Mouse (Mus musculus): ENCODE results near the gene Bcl6.

Gene Bcl6

GRCm38 (mm10) chr16:23988466-23989208 lies at the start of gene Bcl6, which contains the start of gene Gm37419:
Bcl6 (minus strand) TSS chr16:23988852.
Gm37419 (plus strand) TSS chr16:23988482.
- ATAC-seq (ENCODE audit: insufficient number of reproducible peaks, low FRiP score, low TSS enrichment) = peak; percentile 67

DNA sequence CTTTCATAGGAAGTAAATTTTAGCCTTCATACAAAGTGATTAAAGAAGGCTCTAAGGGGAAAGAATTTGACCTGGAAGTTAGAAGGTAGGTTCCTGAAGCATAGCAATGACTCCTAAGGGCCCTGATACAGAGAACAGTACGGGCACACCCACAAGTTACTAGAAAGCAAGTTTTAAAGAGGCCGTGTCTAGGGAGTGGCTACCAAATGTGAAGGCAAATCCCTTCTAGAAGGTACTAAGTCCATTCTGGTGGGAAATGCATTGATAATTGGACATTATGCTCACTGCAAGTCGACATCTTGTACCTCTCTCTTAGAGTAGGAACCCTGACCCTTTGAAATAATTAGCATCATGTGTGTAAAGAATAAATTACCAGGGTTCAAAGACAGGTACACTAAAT lies 47.7 kb upstream of the Bcl6 start:
- ATAC-seq (ENCODE audit: insufficient number of reproducible peaks, low FRiP score, low TSS enrichment) = no peak

DNA sequence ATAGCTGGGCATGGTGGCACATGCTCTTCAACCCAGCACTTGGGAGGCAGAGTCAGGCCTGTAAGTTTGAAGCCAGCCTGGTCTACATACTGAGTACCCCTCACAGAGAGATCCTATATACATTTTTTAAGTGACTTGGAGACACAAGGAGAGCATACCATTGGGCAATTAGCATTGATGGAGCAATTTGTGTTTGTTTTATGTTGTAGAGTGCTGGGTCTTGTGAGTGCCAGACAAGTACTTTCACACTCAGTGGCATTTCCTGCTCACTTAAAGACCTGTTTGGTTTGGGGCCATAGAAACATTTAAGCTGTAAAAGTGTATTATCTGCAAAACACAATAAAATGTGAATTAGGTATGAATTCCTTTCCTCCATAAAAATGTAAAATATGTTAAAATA lies 47.1 kb upstream of the Bcl6 start:
- no peak for ATAC-seq (ENCODE audit: insufficient number of reproducible peaks, low FRiP score, low TSS enrichment)

GRCm38 (mm10) chr16:24034450-24034849 lies 45.8 kb upstream of the Bcl6 start:
- no peak for ATAC-seq (ENCODE audit: insufficient number of reproducible peaks, low FRiP score, low TSS enrichment)

DNA sequence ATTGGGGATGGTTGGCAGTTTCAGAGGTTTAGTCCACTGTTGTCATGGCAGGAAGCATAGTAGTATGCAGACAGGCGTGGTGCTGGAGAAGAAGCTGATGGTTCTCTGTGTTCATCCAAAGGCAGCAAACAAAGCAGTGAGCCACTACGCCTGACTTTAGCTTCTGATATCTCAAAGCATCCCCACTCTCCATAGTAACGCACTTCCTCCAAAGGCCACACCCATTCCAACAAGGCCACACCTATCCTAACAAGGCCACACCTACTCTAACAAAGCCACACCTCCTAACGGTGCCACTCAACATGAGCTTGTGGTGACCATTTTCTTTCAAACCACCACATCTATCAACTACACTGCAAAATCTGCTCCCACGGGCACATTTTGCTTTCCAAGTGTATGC lies 44.6 kb upstream of the Bcl6 start:
- ATAC-seq (ENCODE audit: insufficient number of reproducible peaks, low FRiP score, low TSS enrichment) = no peak

GRCm38 (mm10) chr16:24029965-24030672 lies 41.5 kb upstream of the Bcl6 start:
- no peak for ATAC-seq (ENCODE audit: insufficient number of reproducible peaks, low FRiP score, low TSS enrichment)

DNA sequence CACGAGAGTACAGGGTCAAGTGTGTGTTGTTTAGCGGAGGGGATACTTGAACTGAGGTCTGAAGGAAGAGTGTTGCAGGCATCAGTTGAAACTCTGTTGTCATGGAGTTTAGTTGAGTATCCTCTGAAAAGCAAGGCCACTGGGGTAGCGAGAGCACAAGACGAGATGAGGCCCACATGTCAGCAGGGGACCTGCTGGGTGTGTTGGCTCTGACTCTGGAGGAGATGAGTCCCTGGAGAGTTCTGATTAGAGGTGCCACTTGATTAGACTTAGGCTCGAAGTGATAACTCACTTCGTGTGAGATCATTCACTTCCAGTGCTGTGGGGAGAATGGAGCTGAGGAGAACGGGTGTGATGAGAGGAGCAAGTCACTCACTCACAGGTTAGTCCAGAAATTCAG lies 36.8 kb upstream of the Bcl6 start:
- no peak for ATAC-seq (ENCODE audit: insufficient number of reproducible peaks, low FRiP score, low TSS enrichment)

- ATAC-seq (ENCODE audit: insufficient number of reproducible peaks, low FRiP score, low TSS enrichment) = no peak
Observed at GRCm38 (mm10) chr16:24022605-24023004, 34.0 kb upstream of the Bcl6 start.

- ATAC-seq (ENCODE audit: insufficient number of reproducible peaks, low FRiP score, low TSS enrichment) = no peak
Observed at GRCm38 (mm10) chr16:24021722-24022121, 33.1 kb upstream of the Bcl6 start.

- ATAC-seq (ENCODE audit: insufficient number of reproducible peaks, low FRiP score, low TSS enrichment) = no peak
Observed at GRCm38 (mm10) chr16:24016742-24017141, 28.1 kb upstream of the Bcl6 start.

- no peak for ATAC-seq (ENCODE audit: insufficient number of reproducible peaks, low FRiP score, low TSS enrichment)
Observed at GRCm38 (mm10) chr16:24016273-24016672, 27.6 kb upstream of the Bcl6 start.

DNA sequence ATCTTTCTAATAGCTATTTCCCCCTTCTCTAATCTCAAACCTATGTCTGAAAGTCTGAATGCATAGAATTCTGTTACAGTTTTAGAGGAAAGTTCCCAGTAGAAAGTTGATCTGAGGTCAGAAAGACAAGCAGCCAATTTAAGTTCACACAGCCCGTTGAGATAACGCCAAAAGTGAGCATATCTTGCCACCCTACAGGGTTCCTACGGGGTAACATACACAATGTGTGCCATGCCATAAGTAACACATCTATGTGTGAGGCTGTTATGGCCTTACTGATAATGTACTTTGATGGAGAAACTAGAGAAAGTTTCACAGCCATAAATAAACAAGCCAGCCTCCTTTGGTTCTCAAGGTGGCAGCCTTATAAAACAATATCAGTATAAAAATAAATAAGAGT lies 25.7 kb upstream of the Bcl6 start:
- ATAC-seq (ENCODE audit: insufficient number of reproducible peaks, low FRiP score, low TSS enrichment) = no peak

DNA sequence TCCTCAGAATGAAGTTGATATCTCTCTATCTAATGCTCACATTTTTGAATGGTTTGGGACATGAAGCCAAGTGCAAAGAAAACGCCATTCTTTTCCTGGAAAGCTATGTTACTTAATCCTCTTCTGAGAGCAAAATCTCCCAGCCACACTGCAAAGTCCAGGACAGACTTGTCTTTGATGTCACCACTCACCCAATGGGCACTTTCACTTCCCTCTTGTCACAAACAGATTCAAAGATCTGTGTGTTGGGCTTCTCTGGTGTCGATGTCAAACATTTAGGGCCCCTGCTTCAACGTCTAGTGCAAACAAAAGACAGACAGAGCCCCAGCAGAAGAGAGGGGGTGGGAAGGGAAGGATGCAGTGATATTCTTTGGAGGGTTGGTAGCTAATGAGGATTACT lies 23.4 kb upstream of the Bcl6 start:
- no peak for ATAC-seq (ENCODE audit: insufficient number of reproducible peaks, low FRiP score, low TSS enrichment)

GRCm38 (mm10) chr16:24011306-24011705 lies 22.7 kb upstream of the Bcl6 start:
- no peak for ATAC-seq (ENCODE audit: insufficient number of reproducible peaks, low FRiP score, low TSS enrichment)

GRCm38 (mm10) chr16:24009891-24010290 lies 21.2 kb upstream of the Bcl6 start:
- no peak for ATAC-seq (ENCODE audit: insufficient number of reproducible peaks, low FRiP score, low TSS enrichment)

- ATAC-seq (ENCODE audit: insufficient number of reproducible peaks, low FRiP score, low TSS enrichment) = no peak
Observed at GRCm38 (mm10) chr16:24005928-24006327, 17.3 kb upstream of the Bcl6 start.

- ATAC-seq (ENCODE audit: insufficient number of reproducible peaks, low FRiP score, low TSS enrichment) = no peak
Observed at GRCm38 (mm10) chr16:23997912-23998311, 9.3 kb upstream of the Bcl6 start.

GRCm38 (mm10) chr16:23997228-23997627 lies 8.6 kb upstream of the Bcl6 start:
- no peak for ATAC-seq (ENCODE audit: insufficient number of reproducible peaks, low FRiP score, low TSS enrichment)

- no peak for ATAC-seq (ENCODE audit: insufficient number of reproducible peaks, low FRiP score, low TSS enrichment)
Observed at GRCm38 (mm10) chr16:23996342-23996741, 7.7 kb upstream of the Bcl6 start.

GRCm38 (mm10) chr16:23993351-23994321 lies 5.0 kb upstream of the Bcl6 start:
- ATAC-seq (ENCODE audit: insufficient number of reproducible peaks, low FRiP score, low TSS enrichment) = no peak
